ENCODE assay signal across 8 mouse cellular contexts in genomic region chr10:22730992-22731271, GRCm38 (mm10). TPM values are rescaled to one million over a fixed set of nuclear protein-coding genes. Genes with fewer than 3 reads are reported as not detected.
DNase-seq lines count a peak whose midpoint lies in the region; ATAC-seq lines count a peak whose summit lies in the region.

No protein-coding gene starts in this region.

- ATAC-seq in lung, embryonic 15.5 days (ENCODE audit: borderline replicate concordance, extremely low read depth, low FRiP score, low TSS enrichment): no peak
- ATAC-seq in erythroblast, adult 5-6 weeks (replicated peaks; ENCODE audit: low FRiP score, poor library complexity, severe bottlenecking): peak; percentile 65
- peak; percentile 75; the same call in 1 of the 2 replicates for ATAC-seq in limb, embryonic 13.5 days (ENCODE audit: low FRiP score, low read depth)
- ATAC-seq in neutrophil, adult 5-6 weeks (ENCODE audit: extremely low read depth, insufficient number of reproducible peaks, low FRiP score, poor library complexity, severe bottlenecking): peak; percentile 2; the same call in 1 of the 2 replicates

- no peaks in the 10 kb centered on the region for H3K27me3 ChIP-seq in lung, embryonic 15.5 days
- no peaks in the 10 kb centered on the region for H3K27me3 ChIP-seq in limb, embryonic 13.5 days

- H3K4me2 ChIP-seq in lung, embryonic 15.5 days: peak overlapping the region; percentile 93
- H3K4me2 ChIP-seq in limb, embryonic 13.5 days (replicated peaks): peak overlapping the region; percentile 93

- peak overlapping the region; percentile 97 for H3K4me3 ChIP-seq in lung, embryonic 15.5 days
- peak overlapping the region; percentile 98 for H3K4me3 ChIP-seq in limb, embryonic 13.5 days

- no peak for DNase-seq in lung, adult 18-20 months
- DNase-seq in retina, postnatal 1 day: no peak
- DNase-seq in frontal cortex, postnatal 36 days (ENCODE audit: low spot score in 2 of 2): no peak
- no peak for DNase-seq in thymus, postnatal 36 days

- H3K36me3 ChIP-seq in lung, embryonic 15.5 days: no peaks in the 10 kb centered on the region
- no peaks in the 10 kb centered on the region for H3K36me3 ChIP-seq in limb, embryonic 13.5 days

- H3K9ac ChIP-seq in lung, embryonic 15.5 days: peak overlapping the region; percentile 90
- H3K9ac ChIP-seq in limb, embryonic 13.5 days: peak overlapping the region; percentile 95

- WGBS in lung, embryonic 15.5 days: under 1% methylated on average over 33 of the region's 33 CpGs
- 1% methylated on average over 33 of the region's 33 CpGs for WGBS in limb, embryonic 13.5 days

- no peaks in the 10 kb centered on the region for H3K9me3 ChIP-seq in lung, embryonic 15.5 days
- no peaks in the 10 kb centered on the region for H3K9me3 ChIP-seq in limb, embryonic 13.5 days

- H3K4me1 ChIP-seq in lung, embryonic 15.5 days: peaks cover 26% of the 10 kb centered on the region
- peaks cover 23% of the 10 kb centered on the region for H3K4me1 ChIP-seq in limb, embryonic 13.5 days

- H3K27ac ChIP-seq in lung, embryonic 15.5 days: peak overlapping the region; percentile 74
- H3K27ac ChIP-seq in limb, embryonic 13.5 days: peak overlapping the region; percentile 76

RNA-seq across cellular contexts. Expression of gene Tbpl1, which starts 0.8 kb away (rescaled TPM):
- polyA plus RNA-seq in lung, embryonic 15.5 days (2015; fragmentation: Nextera tagmentation; extraction: Ambion mirVana): 50.1 and 58.3 TPM in 2 replicates
- total RNA-seq in erythroblast, adult 5-6 weeks (2015; ENCODE audit: low replicate concordance): 5.6 and 17.9 TPM in 2 replicates
- total RNA-seq in erythroblast, adult 5-6 weeks (2017; ENCODE audit: low replicate concordance): 14.4 and 21.3 TPM in 2 replicates
- 63.5 and 72.1 TPM in 2 replicates for polyA plus RNA-seq in limb, embryonic 13.5 days (2015; fragmentation: Nextera tagmentation; extraction: Ambion mirVana)
- total RNA-seq in neutrophil, adult 5-6 weeks (2017): 47.1 and 49.2 TPM in 2 replicates
